Mouse (Mus musculus) layer of hippocampus, postnatal 10 days (tissue): ENCODE measurements around the gene Gata2. TPM values are rescaled to one million over a fixed set of nuclear protein-coding genes. Genes with fewer than 3 reads are reported as not detected.

Experiments used
- DNase-seq, 2 experiments: peaks; one replicate each; pipeline ENCODE4 v3.0.0; 2021; ENCODE audit warnings: low spot score in 2 of 2
- total RNA-seq, 2 experiments: library from RNA; stranded (reverse); gene quantifications; 2 replicates each; pipeline ENCODE4 v1.2.3; 2021

The Gata2 gene
- total RNA-seq, 2 experiments from 2014 or later = 4.6 to 5.9 TPM

GRCm38 (mm10) chr6:88255435-88255834, 61.7 kb downstream of the Gata2 start:
- no peak for DNase-seq

Other genes starting within 250 kb of the Gata2 start
- 10 to 100 TPM; 89.7 to 93.5 TPM for gene H1fx, start 212.3 kb upstream of the Gata2 start, total RNA-seq
- gene Rab7, start 148.6 kb upstream of the Gata2 start, total RNA-seq = 100 to 1,000 TPM; 290 to 295 TPM
- 100 to 1,000 TPM; 168 to 180 TPM for gene Rpn1, start 109.4 kb upstream of the Gata2 start, total RNA-seq
- gene Dnajb8, start 28.4 kb downstream of the Gata2 start, total RNA-seq = not detected